Mouse (Mus musculus) limb, embryonic 10.5 days (tissue): Measurements from ENCODE around the gene Gm3233. TPM values are rescaled to one million over a fixed set of nuclear protein-coding genes. Genes with fewer than 3 reads are reported as not detected.
"Not testable (repeated sequence)": the region's sequence is repeated elsewhere in the genome, so short reads cannot be mapped to it uniquely, and the experiment has no call there.

Experiments
- DNase-seq: peaks from one replicate; pipeline ENCODE4 v3.0.0-alpha.2; 2017; ENCODE audit warnings: low spot score
- H3K27ac ChIP-seq: fragments of 300-500 bp; sonication (generic); 2 replicates; pipeline ENCODE4 v1.5.1; 2016; ENCODE audit warnings: mild to moderate bottlenecking
- H3K27me3 ChIP-seq: fragments of 300-500 bp; sonication (generic); 2 replicates; pipeline ENCODE4 v1.6.1; 2016; ENCODE audit warnings: low read depth, mild to moderate bottlenecking; ENCODE audit not compliant: poor library complexity, severe bottlenecking
- H3K36me3 ChIP-seq: fragments of 300-500 bp; sonication (generic); 2 replicates; pipeline ENCODE4 v1.6.1; 2016; ENCODE audit warnings: mild to moderate bottlenecking, moderate library complexity
- H3K4me1 ChIP-seq: fragments of 300-500 bp; sonication (generic); 2 replicates; pipeline ENCODE4 v1.6.1; 2016
- H3K4me3 ChIP-seq: fragments of 300-500 bp; sonication (generic); 2 replicates; pipeline ENCODE4 v1.5.1; 2016; ENCODE audit warnings: mild to moderate bottlenecking, moderate library complexity
- H3K9me3 ChIP-seq: fragments of 300-500 bp; sonication (generic); replicated peaks from 2 replicates; pipeline ENCODE4 v1.6.1; 2016; ENCODE audit warnings: mild to moderate bottlenecking
- WGBS: fragments of 180-500 bp; shearing (Covaris S2); methylation state at CpG from one replicate; pipeline ENCODE4 v1.1.7; 2016; 5-methylcytosine and 5-hydroxymethylcytosine counted together
- polyA plus RNA-seq: library from polyadenylated mRNA; unstranded; fragments of >200 nt; fragmentation: Nextera tagmentation; extraction: Ambion mirVana; gene quantifications from 2 replicates; pipeline ENCODE4 v1.2.1, GENCODE M21; 2016

Gene Gm3233
- polyA plus RNA-seq, result not detected in 2 replicates

DNA sequence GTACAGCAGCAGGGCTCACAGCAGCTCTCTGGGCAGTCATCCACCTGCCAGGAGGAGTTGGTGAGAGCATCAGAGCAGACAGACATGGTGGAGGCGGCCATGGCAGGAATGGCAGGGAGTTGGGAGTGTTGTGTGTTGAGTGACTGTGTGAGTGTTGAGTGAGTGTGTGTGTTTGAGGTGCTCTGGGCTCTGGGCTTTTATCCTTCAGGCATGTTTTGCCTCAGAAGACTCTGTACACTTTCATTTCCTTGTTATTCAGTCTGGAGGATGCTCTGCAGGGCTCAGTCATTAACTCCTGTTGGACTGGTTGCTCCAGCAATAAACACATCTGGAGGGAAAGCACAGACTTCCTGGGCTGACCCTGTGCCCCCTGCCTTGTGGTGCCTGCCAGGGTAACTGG lies at the start of gene Gm3233:
Gene Gm3233, minus strand, starts transcription at position 101 of the 400 bp plus-strand sequence.
- H3K9me3 ChIP-seq, H3K27me3 ChIP-seq: not testable (repeated sequence)
- WGBS, result 100% methylated on average over 1 of the region's 1 CpGs

DNA sequence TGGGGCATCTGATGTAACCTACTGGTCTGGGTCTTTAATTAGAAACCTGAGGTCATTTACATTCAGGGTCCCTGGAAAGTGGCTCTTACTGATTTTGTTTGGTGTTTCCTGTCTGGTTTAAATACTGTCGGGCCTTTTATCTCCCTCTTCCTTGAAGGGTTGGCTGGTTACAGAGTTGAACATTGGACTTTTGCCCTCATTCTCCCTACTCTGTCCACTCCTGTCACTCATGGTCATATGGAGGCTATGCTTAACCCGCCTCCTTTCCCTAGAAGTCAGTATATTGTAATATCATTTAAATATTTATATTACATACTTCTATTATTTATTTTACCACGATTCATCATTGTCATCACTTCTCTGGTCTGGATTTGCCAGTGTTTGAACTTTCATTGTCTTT lies 44.6 kb upstream of the Gm3233 start:
- DNase-seq, result no peak
- no peaks in the 10 kb centered on the region; the same call in 1 of the 2 replicates for H3K9me3 ChIP-seq
- H3K4me3 ChIP-seq, result no peak overlapping the region
- 87% methylated on average over 3 of the region's 3 CpGs for WGBS
- H3K4me1 ChIP-seq, result peaks cover 2% of the 10 kb centered on the region; the same call in 1 of the 2 replicates
- H3K27me3 ChIP-seq, result no peaks in the 10 kb centered on the region
- H3K36me3 ChIP-seq, result no peaks in the 10 kb centered on the region
- no peak overlapping the region for H3K27ac ChIP-seq

More for the DNA sequence above, at the start of gene Gm3233:
- not testable (repeated sequence) for DNase-seq, H3K4me3 ChIP-seq, H3K27ac ChIP-seq, H3K4me1 ChIP-seq, H3K36me3 ChIP-seq

DNA sequence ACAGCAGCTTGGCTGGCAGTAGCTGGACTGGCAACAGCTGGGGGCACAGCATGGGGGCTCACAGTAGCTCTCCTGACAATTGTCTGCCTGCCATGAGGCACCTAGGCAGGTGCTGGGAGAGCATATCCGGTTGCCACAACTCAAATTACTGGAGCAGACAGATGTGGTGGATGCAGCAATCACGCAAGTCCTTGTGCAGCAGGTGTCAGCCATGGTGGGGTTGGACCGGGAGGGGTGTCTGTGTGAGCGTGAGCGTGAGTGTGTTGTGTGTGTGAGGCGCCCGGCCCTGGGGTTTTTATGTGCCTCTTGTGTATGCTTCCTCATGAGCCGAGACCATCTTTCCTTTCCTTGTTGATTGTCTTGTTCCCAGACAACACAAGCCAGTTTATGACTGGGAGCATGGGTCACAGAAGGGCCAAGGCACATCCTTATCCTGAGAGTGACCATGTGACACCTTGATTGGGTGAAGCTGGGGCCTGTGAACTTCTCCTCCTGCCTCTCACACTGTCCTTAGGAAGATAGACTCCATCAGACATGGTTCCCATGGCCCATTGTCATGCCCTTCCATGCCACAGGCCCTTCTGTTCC lies 39.5 kb upstream of the Gm3233 start, which contains the start of gene Gm19668:
Gene Gm19668, minus strand, starts transcription at position 213 of the 588 bp plus-strand sequence.
- 58% methylated on average over 8 of the region's 8 CpGs for WGBS
- H3K36me3 ChIP-seq, result no peaks in the 10 kb centered on the region
- H3K27ac ChIP-seq, result no peak within 1 kb of the TSS
- H3K27me3 ChIP-seq, result no peaks in the 10 kb centered on the region
- no peak within 1 kb of the TSS for H3K4me3 ChIP-seq
- DNase-seq, result no peak
- peaks cover 25% of the 10 kb centered on the region for H3K4me1 ChIP-seq
- no peaks in the 10 kb centered on the region for H3K9me3 ChIP-seq

DNA sequence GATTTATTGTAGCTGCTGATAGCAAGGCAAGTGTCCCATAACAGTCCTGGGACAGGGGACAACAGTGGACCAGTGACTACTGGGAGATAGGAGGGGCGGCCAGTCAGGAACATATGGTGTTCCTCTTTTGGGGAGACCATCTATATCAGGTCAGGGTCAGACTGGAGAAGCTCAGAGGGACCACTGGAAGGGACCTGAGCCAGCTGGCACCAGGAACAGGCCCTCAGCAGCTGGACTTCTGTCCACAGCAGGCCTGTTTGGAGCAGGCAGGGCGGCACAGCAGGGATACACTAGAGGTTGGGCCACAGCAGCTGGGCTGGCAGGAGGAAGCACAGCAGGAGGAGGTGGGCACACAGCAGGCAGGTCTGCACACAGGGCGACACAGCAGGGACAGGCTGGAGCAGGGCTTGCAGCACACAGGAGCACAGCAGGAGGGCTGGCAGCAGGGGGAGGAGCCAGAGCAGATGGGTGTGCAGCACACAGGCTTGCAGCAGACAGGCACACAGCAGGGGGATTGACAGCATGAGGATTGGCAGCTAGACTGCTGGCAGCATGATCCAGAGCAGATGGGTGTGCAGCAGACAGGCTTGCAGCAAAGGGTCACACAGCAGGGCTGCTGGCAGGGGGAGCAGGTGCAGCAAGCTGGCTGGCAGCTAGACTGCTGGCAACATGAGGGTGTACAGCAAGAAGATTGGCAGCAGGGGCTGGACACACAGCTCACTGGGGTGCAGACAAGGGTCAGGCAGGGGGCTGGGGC lies 38.9 kb upstream of the Gm3233 start:
- H3K9me3 ChIP-seq, H3K36me3 ChIP-seq, H3K27ac ChIP-seq, DNase-seq, H3K4me3 ChIP-seq, H3K27me3 ChIP-seq: not testable (repeated sequence)
- WGBS, result 32% methylated on average over 3 of the region's 3 CpGs
- peaks cover 26% of the 10 kb centered on the region for H3K4me1 ChIP-seq

DNA sequence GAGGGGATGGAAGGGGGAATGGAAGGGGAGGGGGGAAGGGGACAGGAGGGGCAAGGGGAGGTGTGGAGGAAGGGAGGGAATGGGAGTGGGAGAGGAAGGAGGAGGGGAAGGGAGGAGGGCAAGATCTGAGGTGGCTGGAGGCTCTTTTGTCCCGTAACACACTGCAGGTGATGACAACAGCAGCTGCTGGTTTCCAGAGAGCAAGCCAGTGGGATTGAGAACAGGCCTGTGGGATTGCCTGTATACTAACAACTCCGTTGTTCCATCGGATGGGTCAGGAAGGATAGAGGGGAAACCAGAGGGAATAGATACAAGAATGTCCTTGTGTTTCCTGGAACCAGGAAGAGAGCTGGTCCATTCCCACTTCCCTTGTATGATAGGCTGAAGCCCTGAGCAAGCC lies 38.2 kb upstream of the Gm3233 start:
- DNase-seq, result no peak
- H3K27ac ChIP-seq, result no peak overlapping the region

DNA sequence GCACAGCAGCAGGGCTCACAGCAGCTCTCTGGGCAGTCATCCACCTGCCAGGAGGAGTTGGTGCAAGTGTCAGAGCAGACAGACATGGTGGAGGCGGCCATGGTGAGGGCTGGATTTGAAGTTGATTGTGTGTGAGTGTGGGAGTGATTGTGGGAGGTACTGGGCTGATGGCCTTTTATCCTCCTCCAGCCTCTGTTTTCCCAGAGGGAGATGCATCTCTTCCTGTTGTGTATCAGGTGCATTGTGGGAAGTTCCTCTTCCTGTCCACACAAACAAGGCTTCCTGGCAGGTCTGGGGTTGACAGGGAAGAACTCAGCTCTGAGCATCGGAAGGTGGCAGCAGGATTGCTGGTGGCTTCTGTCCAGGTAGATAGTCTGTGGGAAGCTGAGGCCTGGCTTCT lies 35.5 kb upstream of the Gm3233 start, which contains the start of gene Gm9639:
Gene Gm9639, minus strand, starts transcription at position 101 of the 400 bp plus-strand sequence.
- Histone ChIP-seq H3K9me3 (no peaks in the 10 kb centered on the region), H3K27ac (no peak within 1 kb of the TSS), H3K4me1 (peaks cover 26% of the 10 kb centered on the region), H3K4me3 (no peak within 1 kb of the TSS), H3K27me3 (no peaks in the 10 kb centered on the region), H3K36me3 (no peaks in the 10 kb centered on the region)
- WGBS, result 58% methylated on average over 2 of the region's 2 CpGs
- DNase-seq, result no peak

More for the DNA sequence above, 38.2 kb upstream of the Gm3233 start:
- H3K4me3 ChIP-seq, result no peak overlapping the region
- H3K9me3 ChIP-seq, result no peaks in the 10 kb centered on the region
- H3K36me3 ChIP-seq, result no peaks in the 10 kb centered on the region
- peaks cover 26% of the 10 kb centered on the region for H3K4me1 ChIP-seq
- WGBS, result 13% methylated on average over 3 of the region's 3 CpGs
- no peaks in the 10 kb centered on the region for H3K27me3 ChIP-seq

DNA sequence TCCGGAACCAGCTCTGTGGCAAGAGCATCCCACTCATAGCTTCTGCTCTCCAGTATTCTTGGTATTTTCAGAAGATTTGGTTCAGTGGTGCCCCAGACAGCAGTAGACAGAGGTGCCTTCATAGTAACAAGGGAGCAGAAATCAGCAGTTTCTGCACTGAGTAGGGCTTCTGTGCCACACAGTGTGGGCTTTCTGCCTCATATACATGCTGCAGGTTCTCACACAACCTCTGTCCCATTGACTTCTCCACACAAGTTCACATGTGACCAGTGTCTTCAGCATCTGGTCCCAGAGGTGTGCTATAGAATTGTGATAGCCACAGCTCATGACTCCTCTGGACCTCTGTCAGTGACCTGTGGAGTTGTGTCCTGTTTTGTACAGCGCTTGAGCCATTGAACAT lies 29.1 kb upstream of the Gm3233 start:
- Histone ChIP-seq H3K9me3 (no peaks in the 10 kb centered on the region), H3K36me3 (no peaks in the 10 kb centered on the region), H3K27me3 (no peaks in the 10 kb centered on the region), H3K4me3 (no peak overlapping the region), H3K4me1 (no peaks in the 10 kb centered on the region), H3K27ac (no peak overlapping the region)
- no peak for DNase-seq
- WGBS, result 77% methylated on average over 2 of the region's 2 CpGs

DNA sequence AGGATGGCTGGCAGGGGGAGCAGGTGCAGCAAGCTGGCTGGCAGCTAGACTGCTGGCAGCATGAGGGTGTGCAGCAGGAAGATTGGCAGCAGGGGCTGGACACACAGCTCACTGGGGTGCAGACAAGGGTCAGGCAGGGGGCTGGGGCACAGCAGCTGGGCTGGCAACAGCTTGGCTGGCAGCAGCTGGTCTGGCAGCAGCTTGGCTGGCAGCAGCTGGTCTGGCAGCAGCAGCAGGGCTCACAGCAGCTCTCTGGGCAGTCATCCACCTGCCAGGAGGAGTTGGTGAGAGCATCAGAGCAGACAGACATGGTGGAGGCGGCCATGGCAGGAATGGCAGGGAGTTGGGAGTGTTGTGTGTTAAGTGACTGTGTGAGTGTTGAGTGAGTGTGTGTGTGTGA lies 28.4 kb upstream of the Gm3233 start, which contains the start of gene Gm7137:
Gene Gm7137, minus strand, starts transcription at position 325 of the 400 bp plus-strand sequence.
- not testable (repeated sequence) for H3K27ac ChIP-seq, H3K36me3 ChIP-seq, H3K9me3 ChIP-seq, H3K27me3 ChIP-seq, H3K4me1 ChIP-seq, DNase-seq, H3K4me3 ChIP-seq
- 83% methylated on average over 1 of the region's 1 CpGs for WGBS

DNA sequence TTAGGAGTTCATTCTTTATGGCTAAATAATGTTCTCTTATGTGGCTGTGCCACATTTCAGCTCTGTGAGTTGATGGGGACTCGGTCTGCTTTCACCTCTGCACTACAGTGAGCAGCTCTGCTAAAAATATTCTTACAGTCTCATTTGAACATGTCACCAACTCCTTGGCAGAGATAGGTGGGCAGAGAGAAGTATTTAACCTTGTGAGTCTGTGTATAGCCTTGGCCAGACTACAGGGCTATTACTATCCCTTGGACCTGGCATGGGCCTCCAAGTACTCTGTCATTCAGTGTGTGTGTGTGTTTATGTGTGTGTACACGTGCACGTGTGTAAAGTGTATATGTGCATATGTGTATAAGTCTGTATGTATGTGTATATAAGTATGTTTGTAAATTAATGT lies 23.9 kb upstream of the Gm3233 start:
- H3K4me1 ChIP-seq, DNase-seq, H3K9me3 ChIP-seq, H3K36me3 ChIP-seq, H3K4me3 ChIP-seq, H3K27ac ChIP-seq, H3K27me3 ChIP-seq: not testable (repeated sequence)
- WGBS, result 97% methylated on average over 3 of the region's 3 CpGs

DNA sequence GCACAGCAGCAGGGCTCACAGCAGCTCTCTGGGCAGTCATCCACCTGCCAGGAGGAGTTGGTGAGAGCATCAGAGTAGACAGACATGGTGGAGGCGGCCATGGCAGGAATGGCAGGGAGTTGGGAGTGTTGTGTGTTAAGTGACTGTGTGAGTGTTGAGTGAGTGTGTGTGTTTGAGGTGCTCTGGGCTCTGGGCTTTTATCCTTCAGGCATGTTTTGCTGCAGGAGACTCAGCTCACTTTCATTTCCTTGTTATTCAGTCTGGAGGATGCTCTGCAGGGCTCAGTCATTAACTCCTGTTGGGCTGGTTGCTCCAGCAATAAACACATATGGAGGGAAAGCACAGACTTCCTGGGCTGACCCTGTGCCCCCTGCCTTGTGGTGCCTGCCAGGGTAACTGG lies 23.0 kb upstream of the Gm3233 start, which contains the start of gene Gm3250:
Gene Gm3250, minus strand, starts transcription at position 101 of the 400 bp plus-strand sequence.
- H3K27ac ChIP-seq, H3K36me3 ChIP-seq, DNase-seq, H3K9me3 ChIP-seq, H3K4me1 ChIP-seq, H3K27me3 ChIP-seq, H3K4me3 ChIP-seq: not testable (repeated sequence)
- WGBS, result no CpG with 5 or more reads among the region's 1 CpGs

DNA sequence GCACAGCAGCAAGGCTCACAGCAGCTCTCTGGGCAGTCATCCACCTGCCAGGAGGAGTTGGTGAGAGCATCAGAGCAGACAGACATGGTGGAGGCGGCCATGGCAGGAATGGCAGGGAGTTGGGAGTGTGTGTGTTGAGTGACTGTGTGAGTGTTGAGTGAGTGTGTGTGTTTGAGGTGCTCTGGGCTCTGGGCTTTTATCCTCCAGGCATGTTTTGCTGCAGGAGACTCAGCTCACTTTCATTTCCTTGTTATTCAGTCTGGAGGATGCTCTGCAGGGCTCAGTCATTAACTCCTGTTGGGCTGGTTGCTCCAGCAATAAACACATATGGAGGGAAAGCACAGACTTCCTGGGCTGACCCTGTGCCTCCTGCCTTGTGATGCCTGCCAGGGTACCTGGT lies 17.4 kb upstream of the Gm3233 start, which contains the start of gene Gm7138:
Gene Gm7138, minus strand, starts transcription at position 101 of the 400 bp plus-strand sequence.
- H3K27ac ChIP-seq, H3K36me3 ChIP-seq, H3K4me3 ChIP-seq, H3K27me3 ChIP-seq, H3K4me1 ChIP-seq, H3K9me3 ChIP-seq, DNase-seq: not testable (repeated sequence)
- 48% methylated on average over 1 of the region's 1 CpGs for WGBS

DNA sequence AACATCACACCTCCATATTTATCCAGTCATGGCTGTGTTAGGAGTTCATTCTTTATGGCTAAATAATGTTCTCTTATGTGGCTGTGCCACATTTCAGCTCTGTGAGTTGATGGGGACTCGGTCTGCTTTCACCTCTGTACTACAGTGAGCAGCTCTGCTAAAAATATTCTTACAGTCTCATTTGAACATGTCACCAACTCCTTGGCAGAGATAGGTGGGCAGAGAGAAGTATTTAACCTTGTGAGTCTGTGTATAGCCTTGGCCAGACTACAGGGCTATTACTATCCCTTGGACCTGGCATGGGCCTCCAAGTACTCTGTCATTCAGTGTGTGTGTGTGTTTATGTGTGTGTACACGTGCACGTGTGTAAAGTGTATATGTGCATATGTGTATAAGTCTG lies 12.7 kb upstream of the Gm3233 start:
- not testable (repeated sequence) for H3K9me3 ChIP-seq, H3K27me3 ChIP-seq, DNase-seq, H3K4me3 ChIP-seq, H3K36me3 ChIP-seq, H3K27ac ChIP-seq, H3K4me1 ChIP-seq
- 94% methylated on average over 3 of the region's 3 CpGs for WGBS

DNA sequence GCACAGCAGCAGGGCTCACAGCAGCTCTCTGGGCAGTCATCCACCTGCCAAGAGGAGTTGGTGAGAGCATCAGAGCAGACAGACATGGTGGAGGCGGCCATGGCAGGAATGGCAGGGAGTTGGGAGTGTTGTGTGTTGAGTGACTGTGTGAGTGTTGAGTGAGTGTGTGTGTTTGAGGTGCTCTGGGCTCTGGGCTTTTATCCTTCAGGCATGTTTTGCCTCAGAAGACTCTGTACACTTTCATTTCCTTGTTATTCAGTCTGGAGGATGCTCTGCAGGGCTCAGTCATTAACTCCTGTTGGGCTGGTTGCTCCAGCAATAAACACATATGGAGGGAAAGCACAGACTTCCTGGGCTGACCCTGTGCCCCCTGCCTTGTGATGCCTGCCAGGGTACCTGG lies 11.7 kb upstream of the Gm3233 start, which contains the start of gene Gm3238:
Gene Gm3238, minus strand, starts transcription at position 101 of the 400 bp plus-strand sequence.
- H3K36me3 ChIP-seq, H3K9me3 ChIP-seq, H3K4me3 ChIP-seq, H3K4me1 ChIP-seq, H3K27ac ChIP-seq, H3K27me3 ChIP-seq, DNase-seq: not testable (repeated sequence)
- 67% methylated on average over 1 of the region's 1 CpGs for WGBS
